Mouse (Mus musculus) Muller cell, postnatal 12 days (primary cell): ENCODE data around the gene Rps18.
"Not testable (repeated sequence)": the region's sequence is repeated elsewhere in the genome, so short reads cannot be mapped to it uniquely, and the experiment has no call there.

Experiments used
- DNase-seq: peaks from one replicate; pipeline ENCODE4 v3.0.0-alpha.2; 2015; ENCODE audit errors: inconsistent ontology term

The Rps18 gene

GRCm38 (mm10) chr17:33904835-33905234 lies 51.0 kb downstream of the Rps18 start, which contains the start of gene Platr17:
Platr17 (plus strand) TSS chr17:33905135.
- DNase-seq: not testable (repeated sequence)

GRCm38 (mm10) chr17:33903911-33904651 lies 51.7 kb downstream of the Rps18 start:
- not testable (repeated sequence) for DNase-seq

- DNase-seq: no peak
Measured at GRCm38 (mm10) chr17:33902491-33902890, 53.3 kb downstream of the Rps18 start.

- DNase-seq: no peak
Measured at GRCm38 (mm10) chr17:33902079-33902478, 53.7 kb downstream of the Rps18 start.
